Mouse (Mus musculus) thymus, postnatal 4 days (tissue): ENCODE measurements around the gene Hoxa6.

Source experiments
- DNase-seq: peaks from one replicate; pipeline ENCODE4 v3.0.0; 2021

Gene Hoxa6

GRCm38 (mm10) chr6:52208072-52208867, at the start of gene Hoxa6:
Hoxa6 (minus strand) TSS chr6:52208722.
- no peak for DNase-seq

- DNase-seq, result peak; percentile 94
Observed at GRCm38 (mm10) chr6:52256956-52257355, 48.4 kb upstream of the Hoxa6 start.

DNA sequence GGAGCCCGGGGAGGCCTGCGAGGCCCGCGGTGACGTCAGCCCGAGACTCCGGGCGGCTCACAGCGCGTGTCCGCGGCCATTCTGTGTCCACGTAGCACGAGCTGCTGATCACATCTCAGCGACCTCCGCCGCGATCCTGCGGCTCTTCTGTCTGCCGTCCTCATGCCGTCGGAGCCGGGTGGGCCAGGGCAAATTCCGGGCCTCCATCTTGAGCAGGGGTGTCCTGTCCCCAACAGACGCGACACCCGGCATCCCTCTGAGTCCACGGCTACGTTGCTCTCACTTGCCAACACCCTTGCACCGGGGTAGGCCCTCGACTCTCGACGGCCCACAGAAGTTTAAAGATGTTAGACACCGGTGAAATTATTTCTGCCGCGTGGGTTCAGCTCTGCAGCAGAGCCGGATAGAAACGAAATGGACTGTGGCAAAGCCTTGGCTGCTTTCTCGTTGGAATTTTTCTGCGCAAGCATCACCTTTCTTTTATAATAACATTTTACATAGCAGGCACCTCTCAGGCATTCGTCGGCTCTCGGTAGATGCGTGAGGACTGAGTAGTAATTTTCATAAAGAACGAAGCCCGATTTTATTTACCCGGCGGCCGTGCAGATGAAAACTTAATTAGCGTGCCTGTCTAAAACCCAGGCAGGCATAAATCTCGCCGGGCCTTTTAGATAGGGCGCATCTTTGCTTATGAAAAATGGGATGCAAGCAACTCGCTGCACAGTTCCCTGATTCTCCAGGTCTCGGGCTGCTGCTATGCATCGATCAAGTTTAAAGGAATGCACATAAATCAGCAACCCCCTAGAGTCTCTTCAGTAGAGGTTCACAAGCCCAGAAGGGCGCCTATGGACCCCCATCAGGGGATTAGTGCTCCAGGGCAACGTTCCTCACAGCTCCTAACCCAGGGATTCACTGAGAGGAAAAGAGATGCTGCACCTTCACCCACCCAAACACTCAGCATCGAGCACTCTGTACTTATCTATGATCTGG, 45.3 kb upstream of the Hoxa6 start:
- peak; percentile 47 for DNase-seq

DNA sequence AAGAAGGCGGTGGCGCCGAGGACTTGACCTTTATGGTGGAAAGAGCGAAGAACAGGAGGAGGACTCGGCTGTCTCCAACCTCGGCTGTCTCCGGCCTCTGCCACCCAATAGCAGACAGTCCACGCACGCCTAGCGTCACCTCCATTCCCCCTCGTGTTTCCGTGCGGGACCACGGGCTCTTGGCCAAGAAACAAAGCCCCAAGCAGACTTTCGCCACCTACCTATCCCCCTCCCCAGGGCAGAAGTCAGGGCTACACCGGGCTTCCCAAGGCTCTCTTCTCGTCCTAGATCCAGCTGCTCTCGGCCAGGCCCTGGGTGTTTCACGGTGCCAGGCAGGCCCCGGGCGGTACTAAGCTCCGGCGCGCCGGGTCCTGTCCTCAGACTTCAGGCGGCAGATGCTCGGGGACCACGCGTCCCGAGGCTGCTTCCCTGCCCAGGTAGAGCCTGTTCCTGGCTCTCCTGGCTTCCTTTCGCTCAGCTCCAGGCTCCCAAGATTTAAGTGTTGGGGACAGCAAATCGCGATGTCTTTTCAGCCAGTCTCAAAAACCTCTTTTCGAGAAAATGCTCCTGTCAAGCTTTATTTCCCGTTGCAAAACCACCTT, 44.4 kb upstream of the Hoxa6 start:
- peak; percentile 38 for DNase-seq

- no peak for DNase-seq
Observed at GRCm38 (mm10) chr6:52252016-52252774, 43.7 kb upstream of the Hoxa6 start.

DNA sequence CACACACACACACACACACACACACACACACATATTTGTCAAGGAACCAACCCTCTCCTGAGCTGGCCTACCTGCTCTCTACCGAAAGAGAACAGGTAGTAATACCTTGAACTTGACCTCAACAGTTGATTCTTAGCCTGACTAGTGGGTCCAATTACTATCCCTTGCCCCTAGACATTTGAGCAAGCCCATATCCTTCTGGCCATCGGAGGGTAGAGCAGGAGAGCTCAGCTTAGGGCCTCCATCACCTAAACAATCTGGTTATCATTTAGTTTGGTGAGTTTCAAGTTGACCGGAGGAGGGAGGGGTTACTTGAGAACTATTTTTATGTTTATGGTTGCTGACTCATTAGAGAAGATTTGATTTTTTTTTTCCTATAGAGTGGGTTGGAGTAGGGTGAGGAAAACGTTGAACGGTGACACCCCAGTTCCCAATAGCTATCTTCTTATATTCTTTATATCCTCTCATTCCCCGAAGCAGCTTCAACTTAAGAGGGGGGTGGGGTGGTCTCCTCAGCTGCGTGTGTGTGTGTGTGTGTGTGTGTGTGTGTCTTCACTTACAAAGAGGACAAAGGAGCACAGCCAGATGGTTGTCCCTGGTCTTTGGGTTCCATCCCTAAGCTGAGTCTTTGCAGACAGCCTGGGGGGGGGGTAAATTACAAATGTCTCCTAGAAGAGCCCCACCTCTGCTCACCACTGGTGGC, 42.8 kb upstream of the Hoxa6 start:
- peak; percentile 3 for DNase-seq

DNA sequence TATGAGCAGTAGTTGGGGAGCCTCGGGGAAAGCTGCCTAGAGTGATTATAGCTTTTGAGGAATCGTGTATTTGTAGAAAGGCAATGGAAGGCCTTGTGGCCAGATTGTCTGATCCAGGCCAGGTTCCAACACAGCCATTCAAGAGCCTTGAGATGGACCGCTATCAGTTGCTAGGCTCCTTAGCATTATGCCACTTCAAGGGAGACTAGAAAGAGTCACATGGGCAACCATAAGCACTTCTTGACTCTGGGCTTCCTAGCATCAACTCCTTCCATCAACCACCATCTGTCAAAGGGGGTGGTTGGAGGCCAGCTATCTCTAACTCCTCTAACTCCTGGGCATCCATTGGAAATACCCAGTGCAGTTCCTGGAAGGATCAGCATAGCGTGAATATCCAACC, 41.3 kb upstream of the Hoxa6 start:
- no peak for DNase-seq

DNA sequence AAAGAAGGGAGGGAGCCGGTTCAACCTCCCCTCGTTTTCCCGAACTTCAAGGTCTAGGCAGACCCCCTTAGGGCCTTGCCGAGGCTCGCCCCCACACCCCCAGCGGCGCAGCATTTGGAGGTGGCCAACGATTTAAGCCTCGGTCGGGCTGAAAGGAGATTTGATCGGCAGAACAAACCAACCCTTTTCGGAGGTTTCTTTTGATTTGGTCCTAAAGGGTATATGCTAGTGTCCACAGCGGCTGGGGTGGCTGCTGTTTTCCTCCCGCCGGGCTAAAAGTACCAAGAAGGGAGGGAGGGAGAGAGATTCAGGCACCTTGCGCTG, 40.9 kb upstream of the Hoxa6 start:
- no peak for DNase-seq

DNA sequence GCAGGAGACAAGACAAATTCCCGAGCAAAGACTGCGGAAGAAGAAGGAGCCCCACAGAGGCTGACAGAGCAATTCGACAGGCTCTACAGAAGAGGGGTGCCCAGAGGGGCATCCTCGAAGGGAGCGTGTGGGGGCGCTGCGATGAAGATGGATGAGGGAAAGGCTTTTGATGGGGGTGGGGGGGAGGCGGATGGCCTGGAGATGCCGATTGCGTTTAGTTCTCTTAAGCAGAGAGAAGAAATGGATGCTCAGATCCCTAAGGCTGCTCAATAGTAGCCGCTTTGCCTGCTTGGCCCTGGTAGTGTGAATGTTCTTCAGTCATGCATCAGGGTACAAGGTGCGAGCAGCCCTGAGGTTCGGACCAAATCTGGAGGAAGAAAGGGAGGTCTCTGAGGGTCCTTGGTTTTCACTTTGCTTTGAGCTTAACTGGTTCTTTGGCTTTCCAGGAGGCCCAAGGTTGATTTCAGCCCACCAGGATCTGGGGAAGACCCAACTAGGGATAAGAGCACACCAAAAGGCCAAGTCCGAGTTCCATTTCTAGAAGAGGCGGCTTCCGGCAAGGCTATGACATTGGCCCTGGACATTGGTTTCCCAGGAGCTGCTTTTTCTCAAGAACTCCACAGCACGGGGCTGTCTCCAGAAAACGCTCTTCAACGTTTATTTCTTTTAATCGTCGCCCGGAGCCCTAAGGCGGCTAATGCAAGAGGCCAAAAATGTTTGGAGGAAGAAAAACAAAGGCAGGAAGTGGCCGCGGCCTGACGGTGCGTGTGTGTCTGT, 40.3 kb upstream of the Hoxa6 start:
- DNase-seq, result peak; percentile 13

GRCm38 (mm10) chr6:52247766-52248637, 39.5 kb upstream of the Hoxa6 start:
- peak; percentile 23 for DNase-seq

DNA sequence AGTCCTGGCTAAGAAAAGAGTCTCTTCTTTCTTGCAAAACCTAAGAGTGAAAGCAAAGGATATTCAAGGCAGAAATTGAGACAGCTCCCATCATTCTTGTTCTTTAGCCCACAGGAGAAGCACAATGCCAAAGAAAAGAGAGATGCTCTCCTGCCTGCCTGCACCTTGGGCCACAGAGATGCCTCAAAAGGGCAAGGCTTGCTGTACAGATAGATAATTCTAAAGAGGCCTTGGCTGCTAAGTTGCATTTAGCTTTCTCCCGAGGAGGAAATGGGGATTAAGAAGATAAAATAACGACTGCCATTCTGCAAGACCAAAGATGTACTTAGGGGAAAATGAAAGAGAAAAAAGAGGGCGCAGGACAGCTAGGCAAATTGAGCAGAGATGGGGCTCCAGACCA, 38.4 kb upstream of the Hoxa6 start:
- peak; percentile 4 for DNase-seq

GRCm38 (mm10) chr6:52246403-52246803, 37.9 kb upstream of the Hoxa6 start:
- peak; percentile 28 for DNase-seq

DNA sequence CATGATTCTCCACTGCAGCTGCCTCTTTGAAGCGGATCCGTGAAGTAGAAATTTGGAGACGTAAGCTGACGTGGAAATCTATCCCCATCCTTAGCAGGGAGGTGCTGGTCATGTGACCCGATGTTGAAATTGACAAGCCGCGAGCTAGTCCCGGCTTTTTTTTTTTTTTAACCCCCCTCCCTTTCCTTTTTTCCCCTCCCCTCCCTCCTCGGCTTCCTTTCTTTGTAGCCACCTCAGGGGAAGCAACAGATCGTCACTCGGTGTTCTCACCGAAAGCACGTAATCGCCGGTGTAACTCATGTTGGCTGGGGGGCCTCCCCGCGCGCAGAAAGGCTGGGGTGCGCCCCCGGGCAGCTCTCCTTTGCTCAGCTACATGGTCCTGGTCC, 37.2 kb upstream of the Hoxa6 start, which contains the start of gene Hoxa11:
Gene Hoxa11, minus strand, starts transcription at position 54 of the 386 bp plus-strand sequence.
- no peak for DNase-seq

DNA sequence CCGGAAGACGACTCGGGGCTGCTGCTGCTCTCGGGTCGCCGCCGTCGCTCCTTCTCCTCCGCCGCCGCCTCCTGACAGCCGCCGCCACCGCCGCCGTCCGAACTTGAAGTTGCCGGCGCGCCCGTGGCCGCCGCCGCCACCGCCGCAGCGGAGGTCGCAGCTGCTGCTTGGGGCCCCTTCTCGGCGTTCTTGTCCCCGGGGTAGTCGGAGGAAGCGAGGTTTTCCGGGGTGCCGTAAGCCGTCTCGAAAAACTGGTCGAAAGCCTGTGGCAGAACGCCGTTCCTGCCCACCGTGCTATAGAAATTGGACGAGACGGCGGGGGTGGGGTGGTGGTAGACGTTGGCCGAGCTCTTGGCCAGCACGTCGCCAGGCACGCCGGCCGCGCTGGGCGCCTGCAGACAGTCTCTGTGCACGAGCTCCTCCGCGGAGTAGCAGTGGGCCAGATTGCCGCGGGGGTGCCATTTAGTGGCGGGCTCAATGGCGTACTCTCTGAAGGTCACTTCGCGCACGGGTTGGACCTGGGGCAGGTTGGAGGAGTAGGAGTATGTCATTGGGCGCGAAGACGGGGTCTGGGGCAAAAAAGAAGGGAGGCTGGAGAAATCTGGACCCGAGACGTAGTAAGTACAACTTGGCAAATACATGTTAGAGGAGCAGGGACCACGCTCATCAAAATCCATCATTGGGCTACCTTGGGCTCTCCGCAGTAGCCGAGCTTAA, 36.7 kb upstream of the Hoxa6 start:
- DNase-seq, result peak; percentile 58

DNA sequence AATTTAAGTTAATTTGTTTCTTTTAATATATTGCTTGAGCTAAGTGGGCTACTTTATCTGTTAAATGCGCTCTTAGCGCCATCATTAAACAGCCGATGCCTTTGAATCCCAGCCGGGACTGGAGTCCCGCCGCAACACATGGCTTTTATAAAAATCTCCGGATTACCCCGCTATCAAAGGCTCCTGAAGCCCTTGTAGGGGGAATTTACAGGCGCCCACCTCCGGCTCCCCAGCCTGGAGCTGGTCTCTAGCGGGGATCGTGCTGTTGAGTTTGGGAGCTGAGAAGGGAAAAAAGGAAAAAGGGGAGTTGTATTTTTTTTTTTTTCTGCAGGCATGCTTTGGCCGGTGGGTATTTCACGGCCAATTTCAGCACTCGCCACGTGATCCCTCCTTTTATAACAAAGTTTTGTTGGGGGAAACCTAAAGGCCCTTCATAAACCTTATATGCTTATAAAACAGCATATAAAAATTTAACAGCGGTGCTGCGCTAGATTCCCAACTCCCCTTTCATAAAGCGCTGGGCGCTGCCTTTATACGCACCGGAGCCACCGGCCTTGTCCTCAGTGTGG, 36.0 kb upstream of the Hoxa6 start:
- no peak for DNase-seq

DNA sequence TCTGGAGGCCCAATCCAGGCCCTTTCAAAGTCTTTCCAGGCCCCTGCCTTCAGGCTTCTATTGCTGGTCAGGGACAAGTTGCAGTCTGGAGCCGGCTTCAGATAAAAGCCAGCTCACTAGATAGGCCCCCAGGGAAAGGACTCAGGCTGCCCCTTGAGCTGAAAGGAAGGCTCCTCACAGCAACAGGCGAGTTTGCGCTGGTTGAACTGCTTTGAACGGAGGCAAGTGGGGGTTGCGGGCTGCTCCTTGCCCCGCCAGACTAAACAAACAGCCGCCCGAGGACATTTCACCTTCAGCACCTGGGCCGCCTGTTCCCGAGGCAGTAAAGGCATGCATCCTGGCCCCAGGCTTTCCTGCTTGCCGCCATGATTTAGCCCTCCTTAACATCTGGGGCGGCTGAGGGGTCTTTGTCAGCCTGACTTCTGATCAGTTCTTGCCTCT, 35.2 kb upstream of the Hoxa6 start:
- no peak for DNase-seq

DNA sequence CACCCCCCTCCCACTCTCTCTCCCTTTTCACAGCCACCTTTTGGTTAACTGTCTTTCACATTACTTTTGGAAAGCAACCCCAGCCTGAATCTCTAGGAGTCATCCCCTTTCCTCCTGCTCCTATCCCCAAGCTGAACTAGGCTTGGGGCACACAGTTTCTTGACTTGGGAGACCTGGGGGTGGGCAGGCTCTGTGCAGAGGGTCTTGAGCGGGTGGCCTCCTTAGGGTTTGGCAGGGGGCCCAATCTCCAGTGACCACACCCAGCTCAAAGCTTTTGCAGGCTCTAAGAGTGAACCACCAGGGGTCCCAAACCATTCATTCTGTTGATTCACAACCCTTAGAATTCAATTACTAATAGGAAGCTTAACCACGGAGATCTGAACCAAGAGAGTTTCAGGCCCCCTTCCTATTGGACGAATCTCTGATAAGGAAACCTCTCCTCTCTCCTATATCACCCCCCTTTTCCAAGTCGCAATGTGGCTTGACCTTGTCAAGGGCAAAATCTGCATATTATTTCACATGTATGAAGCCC, 34.3 kb upstream of the Hoxa6 start:
- no peak for DNase-seq

- DNase-seq, result no peak
Observed at GRCm38 (mm10) chr6:52241001-52241621, 32.6 kb upstream of the Hoxa6 start.
